Mouse (Mus musculus): ENCODE measurements around the gene Fcamr. TPM values are rescaled to one million over a fixed set of nuclear protein-coding genes. Genes with fewer than 3 reads are reported as not detected.

The Fcamr gene
- polyA plus RNA-seq (2014; fragmentation: Nextera tagmentation; extraction: Ambion mirVana), result 0.14 TPM in 1 of 2 replicates, not detected in the other

DNA sequence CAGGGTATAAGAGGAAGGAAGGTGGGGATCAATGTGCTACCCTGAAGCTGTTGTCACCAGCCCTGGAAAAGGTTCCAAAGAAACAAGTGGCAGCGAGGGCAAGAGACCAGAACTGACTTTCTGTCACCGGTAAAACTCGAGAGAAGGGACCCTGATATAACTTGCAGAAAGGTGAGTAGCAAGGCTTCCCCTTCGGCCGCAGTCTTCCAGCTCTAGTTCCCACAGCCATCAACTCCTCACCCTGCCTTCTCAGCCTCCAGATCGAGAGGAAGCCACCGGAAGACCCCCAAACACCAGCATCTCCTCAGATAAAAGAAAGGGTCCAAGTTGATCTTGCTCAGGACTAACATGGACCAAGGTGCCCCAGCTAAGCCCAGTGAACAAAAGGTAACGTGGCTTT lies at the start of gene Fcamr:
TSS of gene Fcamr (plus strand) at position 301 of the 400 bp plus-strand sequence.
- ATAC-seq (ENCODE audit: insufficient read depth, low FRiP score, low TSS enrichment), result no peak
- 95% methylated on average over 8 of the region's 8 CpGs for WGBS
- Histone ChIP-seq H3K4me3 (ENCODE audit: low read depth, low read length) (no peak within 1 kb of the TSS), H3K9ac (ENCODE audit: low read length) (no peak within 1 kb of the TSS), H3K4me1 (ENCODE audit: control insufficient read depth, insufficient read depth, low read length) (no peaks in the 10 kb centered on the region), H3K4me2 (ENCODE audit: low read depth) (no peak within 1 kb of the TSS), H3K36me3 (ENCODE audit: control insufficient read depth, insufficient read depth, low read length) (no peaks in the 10 kb centered on the region), H3K27ac (ENCODE audit: low read depth, low read length) (no peak within 1 kb of the TSS), H3K27me3 (ENCODE audit: control insufficient read depth, insufficient read depth, low read length) (no peaks in the 10 kb centered on the region), H3K9me3 (ENCODE audit: control insufficient read depth, low read length) (no peaks in the 10 kb centered on the region)
- no peak for DNase-seq (ENCODE audit: low spot score)

DNA sequence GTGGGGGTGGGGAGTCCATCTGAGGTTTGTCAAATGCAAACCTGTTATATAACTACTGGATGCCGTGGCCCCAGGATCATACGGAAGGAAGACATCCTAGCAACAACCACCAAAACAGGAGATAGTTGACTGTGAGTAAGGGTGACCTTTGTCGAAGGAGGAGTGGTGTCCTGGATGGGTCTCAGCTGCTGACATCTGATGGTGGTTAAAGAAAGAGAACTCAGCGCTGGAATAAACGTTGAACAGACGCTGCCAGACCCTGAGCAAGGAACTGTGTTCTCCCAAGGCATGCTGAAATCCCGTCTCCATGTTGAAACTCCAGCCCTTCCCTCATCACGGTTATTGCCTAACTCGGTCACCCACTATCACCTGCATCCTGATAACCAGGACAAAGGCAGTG lies 41.0 kb upstream of the Fcamr start:
- ATAC-seq (ENCODE audit: insufficient read depth, low FRiP score, low TSS enrichment) (no peak), DNase-seq (ENCODE audit: low spot score) (no peak)
- Histone ChIP-seq H3K4me1 (ENCODE audit: control insufficient read depth, insufficient read depth, low read length) (no peaks in the 10 kb centered on the region), H3K4me2 (ENCODE audit: low read depth) (no peak overlapping the region), H3K4me3 (ENCODE audit: low read depth, low read length) (no peak overlapping the region), H3K27ac (ENCODE audit: low read depth, low read length) (no peak overlapping the region), H3K9ac (ENCODE audit: low read length) (no peak overlapping the region), H3K36me3 (ENCODE audit: control insufficient read depth, insufficient read depth, low read length) (no peaks in the 10 kb centered on the region), H3K9me3 (ENCODE audit: control insufficient read depth, low read length) (no peaks in the 10 kb centered on the region), H3K27me3 (ENCODE audit: control insufficient read depth, insufficient read depth, low read length) (no peaks in the 10 kb centered on the region)
- 84% methylated on average over 9 of the region's 9 CpGs for WGBS

DNA sequence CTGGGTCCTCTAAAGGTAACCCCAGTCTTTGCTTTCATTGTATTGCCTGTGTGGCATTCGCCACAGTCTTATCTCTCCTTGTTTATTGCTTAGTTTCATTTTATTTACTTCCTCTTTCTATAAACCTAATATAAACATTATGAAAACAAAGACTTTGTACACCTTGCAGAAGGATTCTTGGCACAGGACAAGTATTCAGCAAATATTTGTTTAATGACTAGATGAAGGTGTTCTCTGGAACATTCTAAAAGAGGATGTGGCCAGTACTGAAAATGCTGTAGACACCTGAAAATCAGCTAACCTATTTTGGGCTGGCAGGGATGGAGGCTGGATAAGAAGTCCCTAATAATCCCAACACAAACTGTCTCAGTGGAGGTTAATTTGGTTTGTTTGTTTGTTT lies 39.1 kb upstream of the Fcamr start:
- Histone ChIP-seq H3K27ac (ENCODE audit: low read depth, low read length) (no peak overlapping the region), H3K9me3 (ENCODE audit: control insufficient read depth, low read length) (no peaks in the 10 kb centered on the region), H3K27me3 (ENCODE audit: control insufficient read depth, insufficient read depth, low read length) (no peaks in the 10 kb centered on the region), H3K9ac (ENCODE audit: low read length) (no peak overlapping the region), H3K4me1 (ENCODE audit: control insufficient read depth, insufficient read depth, low read length) (no peaks in the 10 kb centered on the region), H3K4me3 (ENCODE audit: low read depth, low read length) (no peak overlapping the region), H3K4me2 (ENCODE audit: low read depth) (no peak overlapping the region), H3K36me3 (ENCODE audit: control insufficient read depth, insufficient read depth, low read length) (no peaks in the 10 kb centered on the region)
- 85% methylated on average over 1 of the region's 1 CpGs for WGBS
- ATAC-seq (ENCODE audit: insufficient read depth, low FRiP score, low TSS enrichment) (no peak), DNase-seq (ENCODE audit: low spot score) (no peak)

DNA sequence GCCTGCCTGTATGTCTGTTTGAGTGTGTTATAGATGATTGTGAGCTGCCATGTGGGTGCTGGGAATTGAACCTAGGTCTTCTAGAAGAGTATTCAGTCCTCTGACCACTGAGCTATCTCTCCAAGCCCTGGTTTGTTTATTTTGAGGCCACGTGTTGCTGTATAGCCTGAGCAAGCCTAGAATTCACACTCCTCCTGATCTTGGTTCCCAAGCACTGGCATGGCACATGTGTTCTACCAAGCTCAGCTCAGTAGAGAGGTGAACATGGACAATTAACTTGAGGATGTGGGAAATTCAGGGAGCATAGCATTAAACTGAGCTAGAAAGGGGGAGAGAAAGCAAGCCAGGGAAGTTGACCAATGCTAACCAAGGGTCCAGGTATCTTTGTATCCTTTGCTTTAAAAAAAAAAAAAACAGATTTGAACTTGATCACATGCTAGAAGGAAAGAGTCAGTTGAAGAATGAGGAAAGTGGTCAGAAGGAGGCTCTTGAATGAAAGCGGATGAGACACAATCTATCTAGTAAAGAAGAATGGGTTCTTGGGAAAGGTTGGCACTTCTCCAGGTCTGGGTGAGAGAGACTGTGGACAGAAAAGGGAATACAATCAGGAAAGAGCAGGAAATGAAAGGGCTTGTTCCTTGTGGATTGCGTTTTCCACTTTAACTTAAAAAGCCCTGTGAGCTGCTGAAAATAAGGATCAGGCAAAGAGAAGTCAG lies 38.5 kb upstream of the Fcamr start:
- no peak overlapping the region for H3K27ac ChIP-seq (ENCODE audit: low read depth, low read length)
- H3K4me3 ChIP-seq (ENCODE audit: low read depth, low read length), result no peak overlapping the region
- ATAC-seq (ENCODE audit: insufficient read depth, low FRiP score, low TSS enrichment) (no peak), DNase-seq (ENCODE audit: low spot score) (no peak)
- no peaks in the 10 kb centered on the region for H3K9me3 ChIP-seq (ENCODE audit: control insufficient read depth, low read length)
- H3K4me2 ChIP-seq (ENCODE audit: low read depth), result no peak overlapping the region
- WGBS, result 90% methylated on average over 3 of the region's 3 CpGs
- H3K36me3 ChIP-seq (ENCODE audit: control insufficient read depth, insufficient read depth, low read length), result no peaks in the 10 kb centered on the region
- no peaks in the 10 kb centered on the region for H3K4me1 ChIP-seq (ENCODE audit: control insufficient read depth, insufficient read depth, low read length)
- no peaks in the 10 kb centered on the region for H3K27me3 ChIP-seq (ENCODE audit: control insufficient read depth, insufficient read depth, low read length)
- H3K9ac ChIP-seq (ENCODE audit: low read length), result no peak overlapping the region

DNA sequence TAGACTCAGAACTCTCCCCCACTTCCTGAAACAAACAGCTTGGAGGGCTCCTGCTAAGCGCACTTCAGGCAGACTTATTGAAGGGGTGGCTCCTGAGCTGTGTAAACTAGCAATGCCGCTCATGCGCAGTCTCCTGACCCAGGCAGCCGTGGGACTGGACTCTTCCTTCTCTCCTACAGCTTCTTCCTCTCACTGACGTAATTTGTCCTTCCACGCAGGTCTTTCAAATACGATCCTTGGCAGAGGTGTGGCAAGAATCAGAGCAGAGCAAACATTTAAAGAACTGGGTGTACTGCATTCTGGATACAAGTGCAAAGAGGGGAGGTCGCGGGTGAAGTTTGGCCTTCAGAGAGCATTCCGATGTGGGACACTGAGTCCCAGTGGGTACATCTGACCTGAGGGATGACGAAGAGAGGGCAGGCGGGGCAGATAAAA lies 36.7 kb upstream of the Fcamr start:
- H3K9me3 ChIP-seq (ENCODE audit: control insufficient read depth, low read length), result no peaks in the 10 kb centered on the region
- ATAC-seq (ENCODE audit: insufficient read depth, low FRiP score, low TSS enrichment), result no peak
- DNase-seq (ENCODE audit: low spot score), result no peak
- H3K9ac ChIP-seq (ENCODE audit: low read length), result no peak overlapping the region
- H3K4me3 ChIP-seq (ENCODE audit: low read depth, low read length), result no peak overlapping the region
- no peaks in the 10 kb centered on the region for H3K27me3 ChIP-seq (ENCODE audit: control insufficient read depth, insufficient read depth, low read length)
- WGBS, result 90% methylated on average over 12 of the region's 12 CpGs
- no peaks in the 10 kb centered on the region for H3K4me1 ChIP-seq (ENCODE audit: control insufficient read depth, insufficient read depth, low read length)
- H3K27ac ChIP-seq (ENCODE audit: low read depth, low read length), result no peak overlapping the region
- no peaks in the 10 kb centered on the region for H3K36me3 ChIP-seq (ENCODE audit: control insufficient read depth, insufficient read depth, low read length)
- H3K4me2 ChIP-seq (ENCODE audit: low read depth), result no peak overlapping the region

DNA sequence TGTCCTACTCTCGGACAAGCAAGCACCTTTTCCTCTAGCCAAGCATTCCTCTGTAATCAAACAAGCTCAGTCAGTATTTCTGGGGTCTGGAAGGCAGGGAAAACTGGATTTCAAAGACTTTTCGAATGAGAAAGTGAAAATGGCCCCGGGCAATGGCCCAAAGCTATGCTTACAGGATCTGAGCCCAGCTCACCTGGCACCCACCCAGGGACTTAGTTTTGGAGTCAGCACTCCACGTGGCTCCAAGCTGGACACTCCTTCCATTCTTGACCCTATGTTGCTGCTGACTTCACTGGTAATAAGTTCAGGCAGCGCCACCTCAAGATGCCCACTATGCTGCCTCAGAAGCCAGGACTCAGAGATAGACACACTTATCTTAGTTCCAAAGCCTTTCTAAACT lies 33.6 kb upstream of the Fcamr start:
- Histone ChIP-seq H3K4me2 (ENCODE audit: low read depth) (no peak overlapping the region), H3K4me1 (ENCODE audit: control insufficient read depth, insufficient read depth, low read length) (no peaks in the 10 kb centered on the region), H3K4me3 (ENCODE audit: low read depth, low read length) (no peak overlapping the region), H3K9me3 (ENCODE audit: control insufficient read depth, low read length) (no peaks in the 10 kb centered on the region), H3K27me3 (ENCODE audit: control insufficient read depth, insufficient read depth, low read length) (no peaks in the 10 kb centered on the region), H3K27ac (ENCODE audit: low read depth, low read length) (no peak overlapping the region), H3K36me3 (ENCODE audit: control insufficient read depth, insufficient read depth, low read length) (no peaks in the 10 kb centered on the region), H3K9ac (ENCODE audit: low read length) (no peak overlapping the region)
- WGBS, result 86% methylated on average over 5 of the region's 5 CpGs
- ATAC-seq (ENCODE audit: insufficient read depth, low FRiP score, low TSS enrichment) (no peak), DNase-seq (ENCODE audit: low spot score) (no peak)

DNA sequence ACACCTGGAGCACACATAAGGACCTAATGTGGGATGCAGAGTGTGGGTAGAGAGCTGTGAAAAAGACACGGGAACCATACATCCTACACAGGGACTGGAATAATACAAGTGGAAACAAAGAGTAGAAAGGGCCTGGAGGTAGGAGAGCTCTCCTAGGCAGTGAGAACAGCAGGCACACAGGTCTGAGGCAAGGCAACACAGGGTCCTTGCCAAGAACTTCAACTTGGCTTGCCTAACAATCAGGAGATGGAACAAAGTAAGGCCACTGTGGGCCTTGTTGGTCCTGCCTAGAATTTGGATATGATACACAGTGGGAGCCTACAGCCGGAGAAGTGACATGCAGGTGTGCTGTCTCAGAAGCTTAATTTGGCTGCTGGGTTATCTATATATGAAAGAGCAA lies 30.8 kb upstream of the Fcamr start:
- no peak overlapping the region for H3K4me3 ChIP-seq (ENCODE audit: low read depth, low read length)
- H3K27me3 ChIP-seq (ENCODE audit: control insufficient read depth, insufficient read depth, low read length), result no peaks in the 10 kb centered on the region
- no peak overlapping the region for H3K4me2 ChIP-seq (ENCODE audit: low read depth)
- H3K9me3 ChIP-seq (ENCODE audit: control insufficient read depth, low read length), result no peaks in the 10 kb centered on the region
- 84% methylated on average over 2 of the region's 2 CpGs for WGBS
- no peaks in the 10 kb centered on the region for H3K36me3 ChIP-seq (ENCODE audit: control insufficient read depth, insufficient read depth, low read length)
- H3K4me1 ChIP-seq (ENCODE audit: control insufficient read depth, insufficient read depth, low read length), result no peaks in the 10 kb centered on the region
- no peak for DNase-seq (ENCODE audit: low spot score)
- no peak overlapping the region for H3K27ac ChIP-seq (ENCODE audit: low read depth, low read length)
- no peak for ATAC-seq (ENCODE audit: insufficient read depth, low FRiP score, low TSS enrichment)
- no peak overlapping the region for H3K9ac ChIP-seq (ENCODE audit: low read length)

DNA sequence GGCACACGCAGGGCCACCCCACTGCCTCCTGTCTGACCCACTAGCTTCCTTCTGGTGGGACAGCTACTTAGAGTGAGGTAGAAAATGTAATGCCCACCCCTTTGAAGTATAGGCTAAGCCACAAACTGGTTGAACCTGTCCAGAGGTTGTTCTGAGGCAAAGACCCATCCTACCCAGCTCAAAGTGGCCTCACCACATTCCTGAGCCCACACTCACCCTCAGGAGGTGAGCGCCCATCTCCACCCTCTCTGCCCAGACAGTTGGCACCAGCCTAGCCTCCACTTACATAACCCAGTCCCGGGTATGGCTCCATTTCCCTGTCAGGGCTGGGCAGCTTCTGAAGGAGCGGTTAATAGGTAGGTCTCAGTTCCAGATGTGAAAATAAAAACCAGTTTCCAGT lies 30.2 kb upstream of the Fcamr start:
- 88% methylated on average over 4 of the region's 4 CpGs for WGBS
- DNase-seq (ENCODE audit: low spot score) (no peak), ATAC-seq (ENCODE audit: insufficient read depth, low FRiP score, low TSS enrichment) (no peak)
- H3K4me3 ChIP-seq (ENCODE audit: low read depth, low read length), result no peak overlapping the region
- no peaks in the 10 kb centered on the region for H3K9me3 ChIP-seq (ENCODE audit: control insufficient read depth, low read length)
- no peak overlapping the region for H3K9ac ChIP-seq (ENCODE audit: low read length)
- H3K4me1 ChIP-seq (ENCODE audit: control insufficient read depth, insufficient read depth, low read length), result no peaks in the 10 kb centered on the region
- H3K4me2 ChIP-seq (ENCODE audit: low read depth), result no peak overlapping the region
- no peaks in the 10 kb centered on the region for H3K36me3 ChIP-seq (ENCODE audit: control insufficient read depth, insufficient read depth, low read length)
- H3K27me3 ChIP-seq (ENCODE audit: control insufficient read depth, insufficient read depth, low read length), result no peaks in the 10 kb centered on the region
- no peak overlapping the region for H3K27ac ChIP-seq (ENCODE audit: low read depth, low read length)

DNA sequence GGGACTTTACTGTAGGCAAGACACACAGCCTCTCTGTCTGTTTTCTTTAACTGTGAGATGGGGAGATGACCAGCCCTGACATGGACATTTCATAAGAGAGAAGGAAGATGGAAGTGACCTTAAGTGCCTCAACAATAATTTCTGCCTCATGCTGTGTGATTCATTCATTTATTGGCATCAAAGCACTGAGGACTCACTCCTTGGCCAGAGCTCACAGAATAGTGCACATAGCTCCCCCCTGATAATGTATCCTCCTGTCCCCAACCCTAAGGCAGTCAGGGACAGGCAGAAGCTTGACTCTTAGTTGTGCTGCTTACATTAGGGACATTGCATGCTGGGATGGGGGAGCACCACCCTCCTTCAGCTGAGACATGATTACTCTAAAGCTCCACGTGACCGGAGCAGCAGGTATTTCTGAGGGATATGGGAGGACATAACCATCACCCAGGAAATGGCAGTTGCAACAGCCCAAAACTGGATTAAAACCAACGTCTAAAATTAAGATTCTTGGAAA lies 29.7 kb upstream of the Fcamr start:
- ATAC-seq (ENCODE audit: insufficient read depth, low FRiP score, low TSS enrichment), result no peak

More for the DNA sequence above, 29.7 kb upstream of the Fcamr start:
- DNase-seq (ENCODE audit: low spot score), result no peak
- H3K9me3 ChIP-seq (ENCODE audit: control insufficient read depth, low read length), result no peaks in the 10 kb centered on the region
- no peaks in the 10 kb centered on the region for H3K4me1 ChIP-seq (ENCODE audit: control insufficient read depth, insufficient read depth, low read length)
- WGBS, result 76% methylated on average over 3 of the region's 3 CpGs
- no peak overlapping the region for H3K4me3 ChIP-seq (ENCODE audit: low read depth, low read length)
- no peaks in the 10 kb centered on the region for H3K36me3 ChIP-seq (ENCODE audit: control insufficient read depth, insufficient read depth, low read length)
- H3K4me2 ChIP-seq (ENCODE audit: low read depth), result no peak overlapping the region
- H3K27me3 ChIP-seq (ENCODE audit: control insufficient read depth, insufficient read depth, low read length), result no peaks in the 10 kb centered on the region
- no peak overlapping the region for H3K27ac ChIP-seq (ENCODE audit: low read depth, low read length)
- no peak overlapping the region for H3K9ac ChIP-seq (ENCODE audit: low read length)
